Mouse (Mus musculus) erythroblast, embryonic 14.5 days (primary cell): ENCODE results near the gene Paqr5.

Experiments
- GATA1 ChIP-seq: IDR thresholded peaks from 2 replicates; pipeline ENCODE4 v1.6.1; 2012; ENCODE audit warnings: low read length, inconsistent platforms, mixed read lengths
- TAL1 ChIP-seq: IDR thresholded peaks from 3 replicates; pipeline ENCODE4 v1.6.1; 2012; ENCODE audit warnings: low read length, inconsistent platforms, mixed read lengths

DNA sequence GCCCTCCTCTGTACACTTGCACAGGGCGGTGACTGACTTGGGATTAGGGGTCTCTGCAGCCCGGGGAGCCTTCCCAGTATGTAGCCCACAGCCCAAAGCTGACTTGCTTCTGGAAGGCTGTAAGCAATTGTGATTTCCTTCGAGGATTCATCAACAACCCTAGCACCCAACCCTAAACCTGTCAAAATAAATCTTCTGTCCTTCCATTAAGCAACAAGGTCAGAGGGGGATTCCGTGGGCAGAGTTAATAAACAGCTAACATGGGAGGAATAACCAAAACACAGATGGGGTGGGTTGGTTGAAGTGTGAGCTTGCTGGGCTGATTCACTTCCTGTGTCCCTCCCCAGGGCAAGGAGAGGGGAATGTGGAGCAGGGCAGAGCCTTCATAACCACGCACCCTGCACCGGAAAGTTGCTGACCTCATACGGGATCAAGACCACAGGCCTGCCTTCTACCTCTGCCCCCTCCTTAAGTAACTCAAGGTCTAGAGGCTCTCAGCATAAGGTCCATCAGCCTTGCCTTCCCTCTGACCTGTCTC, 5.0 kb downstream of the Paqr5 start:
- TF ChIP-seq TAL1 (no peak), GATA1 (no peak)
